Mouse (Mus musculus) mouse trophoblast stem cell (cell line): ENCODE results near the gene Catsperz.

Experiments used
- in situ Hi-C, 2 experiments: fragments of 300-500 bp; cut with MseI, MboI; formaldehyde crosslinking; loops; 2 replicates in 1 of 2; 3 replicates in 1 of 2; pipeline ENCODE4 v1.15.1; 2025

The Catsperz gene

DNA sequence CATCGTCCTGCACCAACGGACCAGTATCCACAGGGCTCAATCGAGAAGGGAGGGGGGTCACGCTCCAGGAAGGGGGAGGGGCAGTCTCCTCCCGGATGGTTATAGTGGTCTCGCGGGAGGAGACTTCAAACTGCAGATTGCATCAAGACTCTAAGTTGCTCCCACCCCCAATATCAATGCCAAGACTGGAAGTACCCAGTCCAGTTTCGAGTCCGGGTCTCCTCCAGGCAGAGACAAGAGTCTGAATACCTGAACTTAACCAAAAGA, at the start of gene Catsperz:
Gene Catsperz (minus strand): TSS at position 74 of the 267 bp plus-strand sequence.
- in situ Hi-C loops, result no loop called here

DNA sequence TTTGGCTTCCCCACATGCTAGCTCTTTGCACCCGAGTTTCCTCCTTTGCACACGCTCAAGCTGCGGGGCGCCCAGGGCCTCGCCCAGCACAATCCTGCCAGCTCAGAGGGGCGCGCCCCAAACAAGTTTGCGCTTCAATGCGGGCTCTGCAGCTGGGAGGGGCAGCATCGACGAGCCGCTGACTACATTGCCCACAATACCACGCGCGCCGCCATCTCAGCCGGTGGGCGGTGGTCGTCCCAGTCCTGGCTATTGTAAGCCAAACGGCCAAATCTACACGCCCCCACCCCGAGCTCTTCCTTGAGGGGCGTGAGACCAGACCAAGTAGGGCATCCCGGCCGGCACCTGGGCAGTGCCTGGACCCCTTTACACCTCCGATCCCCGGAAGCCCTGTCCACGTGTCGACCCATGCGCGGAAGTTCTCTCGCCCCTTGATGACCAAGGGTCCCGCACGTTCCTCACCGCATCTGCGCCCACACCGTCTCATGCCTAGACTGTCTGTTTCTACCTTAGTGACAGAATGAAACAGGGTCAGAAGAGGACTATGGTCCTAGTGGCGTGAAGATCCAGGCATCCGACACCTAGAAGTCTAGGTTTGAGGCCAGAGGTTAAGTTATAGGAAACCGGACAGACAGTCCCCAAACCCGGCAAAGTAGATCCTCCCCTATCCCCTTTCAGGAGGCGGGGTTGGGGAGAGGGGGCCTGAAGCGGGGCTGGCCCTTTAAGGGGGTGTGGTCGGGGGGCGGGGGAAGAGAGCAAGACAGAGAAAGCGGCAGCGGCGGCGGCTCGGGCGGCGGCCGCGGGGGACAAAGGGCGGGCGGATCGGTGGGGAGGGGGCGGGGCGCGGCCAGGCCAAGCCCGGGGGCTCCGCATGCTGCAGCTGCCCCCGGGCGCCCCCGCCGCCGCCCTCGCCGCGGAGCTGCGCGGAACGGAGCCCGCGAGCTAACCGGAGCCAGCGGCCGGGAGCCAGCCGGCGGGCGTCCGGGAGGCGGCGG, 49.3 kb upstream of the Catsperz start, which contains the start of gene Ppp1r14b:
Gene Ppp1r14b (plus strand): TSS at position 758 of the 995 bp plus-strand sequence.
- in situ Hi-C loops, result no loop called here

DNA sequence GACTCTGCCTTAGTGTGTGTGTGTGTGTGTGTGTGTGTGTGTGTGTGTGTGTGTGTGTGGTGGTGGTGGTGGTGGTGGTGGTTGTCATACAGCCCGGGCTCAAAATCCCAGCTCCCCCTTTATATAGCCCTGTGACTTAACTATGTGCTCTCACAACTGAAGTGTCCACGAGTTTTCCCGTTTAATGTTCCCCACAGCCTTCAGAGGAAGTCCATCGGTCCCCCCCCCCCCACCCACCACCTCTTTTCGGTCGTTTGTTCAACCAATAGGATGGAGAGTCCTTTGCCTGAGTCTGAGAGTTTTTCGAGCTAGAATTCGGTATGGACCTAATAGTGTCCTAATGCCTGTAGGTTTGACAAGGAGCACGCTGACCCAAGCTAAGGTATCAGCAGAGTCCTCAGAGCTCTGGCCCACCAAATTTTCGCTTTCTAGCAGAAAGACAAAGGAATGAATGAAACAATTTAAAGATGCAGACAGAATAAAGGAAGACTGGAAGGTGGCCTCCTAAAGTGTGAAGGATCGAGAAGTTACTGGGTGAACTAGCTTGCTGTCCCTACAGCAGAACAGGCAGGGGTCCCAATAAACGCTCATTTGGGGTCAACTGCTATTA, 48.5 kb upstream of the Catsperz start:
- in situ Hi-C loops, result no loop called here

DNA sequence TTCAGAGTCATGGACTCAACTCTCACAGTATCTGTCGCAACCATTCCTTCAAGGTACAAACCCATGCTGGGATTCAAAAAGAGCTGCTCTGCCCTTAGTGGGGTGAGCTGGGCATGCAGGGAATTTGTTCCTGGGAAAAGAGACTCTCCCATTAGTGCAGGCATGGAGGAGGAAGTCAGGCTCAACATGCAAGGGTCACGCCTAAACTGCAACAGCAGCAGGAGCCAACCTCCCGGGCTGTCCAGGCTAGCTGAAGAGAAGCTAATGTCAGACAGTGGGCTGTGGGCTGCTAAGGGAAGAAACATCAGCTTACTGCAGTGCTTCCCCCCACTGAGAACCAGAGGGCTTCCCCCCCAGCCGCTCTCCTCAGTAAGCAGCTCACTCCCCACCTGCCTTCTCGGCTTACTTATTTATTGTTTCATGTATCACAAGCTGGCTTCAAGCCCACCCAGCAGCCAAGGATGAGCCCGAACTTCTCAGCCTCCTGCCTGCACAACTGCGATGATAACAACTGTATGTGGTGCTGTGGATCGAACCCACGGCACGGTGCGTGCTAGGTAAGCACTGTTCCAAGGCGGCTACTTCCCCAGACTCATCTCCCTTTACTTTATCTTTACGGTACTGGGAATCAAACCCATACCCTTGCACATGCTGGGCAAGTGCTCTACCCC, 47.2 kb upstream of the Catsperz start:
- in situ Hi-C loops, result no loop called here

DNA sequence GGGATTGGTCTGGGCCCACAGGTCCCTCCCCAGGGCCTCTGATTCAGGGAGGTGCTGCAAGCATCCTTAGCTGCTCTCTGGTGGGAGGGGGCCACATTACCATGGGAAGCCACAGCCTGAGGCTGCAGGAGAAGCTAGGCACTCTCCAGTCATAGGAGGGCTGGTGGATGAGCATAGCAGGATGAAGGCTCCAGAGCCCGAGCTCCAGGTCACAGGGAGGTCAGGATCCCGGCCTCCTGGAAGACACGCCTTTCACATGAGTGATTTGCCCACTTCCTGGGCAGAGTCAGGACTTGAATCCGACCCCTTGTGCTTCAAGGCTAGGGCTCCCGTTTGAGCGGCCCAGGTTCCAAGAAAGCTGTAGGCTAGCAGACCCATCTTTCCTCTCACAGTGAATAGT, 46.5 kb upstream of the Catsperz start:
- in situ Hi-C loops, result no loop called here

DNA sequence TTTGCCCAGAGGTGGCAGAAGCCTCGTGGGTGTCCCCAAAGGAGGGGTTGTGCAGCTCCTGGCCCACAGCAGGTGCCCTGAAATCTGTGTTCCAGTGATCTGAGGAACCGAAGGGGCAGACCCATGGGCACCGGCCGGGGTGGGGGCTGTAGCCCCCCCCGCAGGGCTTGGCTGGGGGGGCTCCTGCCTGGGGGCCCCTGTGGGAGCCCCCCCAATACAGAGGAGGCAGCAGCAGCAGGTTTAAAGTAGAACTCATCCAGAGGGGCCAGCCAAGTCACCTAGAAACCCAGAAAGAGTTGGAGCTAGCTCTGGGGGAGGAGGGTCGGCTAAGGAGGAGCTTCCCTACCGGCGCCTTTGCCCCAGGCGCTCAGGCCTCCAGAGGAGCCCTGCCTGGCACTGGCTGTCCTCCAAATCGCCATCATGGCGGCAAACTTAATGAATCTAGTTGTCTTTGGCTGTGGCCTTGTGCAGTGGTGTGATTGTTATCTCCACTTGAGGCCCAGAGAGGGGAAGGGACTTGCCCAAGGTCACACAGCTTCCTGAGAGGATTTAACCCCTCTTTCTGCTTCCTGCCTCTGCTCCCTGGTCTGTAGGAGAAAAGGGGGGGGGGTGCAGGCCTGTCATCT, 45.4 kb upstream of the Catsperz start:
- in situ Hi-C loops, result no loop called here

DNA sequence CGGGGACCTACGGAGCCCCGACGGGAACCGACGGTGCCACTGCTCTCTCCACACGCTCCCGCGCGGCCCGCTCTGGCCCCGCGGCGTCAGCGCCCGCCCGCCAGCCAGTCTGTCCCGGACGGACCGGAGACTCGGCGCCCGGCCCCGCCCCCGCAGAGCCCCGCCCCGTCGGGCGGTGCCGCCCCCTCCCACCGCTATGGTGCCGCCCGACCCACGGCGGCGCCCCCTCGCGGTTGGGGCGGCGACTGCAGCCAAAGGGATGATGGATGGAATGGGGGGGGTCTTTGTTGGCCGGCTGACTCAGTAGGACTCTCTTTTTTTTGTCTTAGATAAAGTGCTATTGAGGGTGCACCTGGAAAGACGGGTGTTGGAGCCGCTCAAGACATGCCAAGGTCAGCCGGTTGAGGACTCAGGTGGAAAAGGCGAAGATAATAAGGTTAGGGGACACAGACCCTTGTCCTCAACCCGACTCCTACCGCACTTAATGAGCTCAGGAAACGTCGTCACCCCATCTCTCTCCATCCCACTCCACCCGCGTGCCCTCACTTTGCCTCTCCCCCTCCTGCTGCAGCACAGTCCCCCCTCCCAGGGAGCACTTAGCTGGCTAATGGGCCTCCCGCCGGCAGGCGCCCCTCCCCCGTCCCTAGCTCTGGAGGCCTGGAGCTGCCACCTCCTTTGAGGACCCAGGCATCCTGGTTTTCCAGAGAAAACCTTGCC, 44.6 kb upstream of the Catsperz start:
- in situ Hi-C loops, result no loop called here

DNA sequence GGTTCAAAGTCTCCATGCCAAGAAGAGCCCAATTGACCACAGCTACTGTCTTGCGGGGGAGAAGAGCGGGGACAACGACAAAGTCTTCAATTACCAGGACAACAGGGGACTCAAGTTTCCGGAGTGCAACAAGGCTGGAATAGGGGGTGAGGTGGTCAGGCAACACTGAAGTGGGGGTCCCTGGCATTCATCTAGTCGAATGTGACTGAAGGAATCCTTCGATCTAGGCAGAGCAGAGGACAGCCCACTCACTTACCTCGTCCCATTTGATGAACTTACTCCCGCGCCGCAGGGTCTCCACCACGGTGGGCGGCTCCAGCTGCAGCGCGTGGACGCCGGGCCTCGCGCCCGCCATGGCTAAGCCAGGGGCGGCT, 44.1 kb upstream of the Catsperz start:
- in situ Hi-C loops, result no loop called here

DNA sequence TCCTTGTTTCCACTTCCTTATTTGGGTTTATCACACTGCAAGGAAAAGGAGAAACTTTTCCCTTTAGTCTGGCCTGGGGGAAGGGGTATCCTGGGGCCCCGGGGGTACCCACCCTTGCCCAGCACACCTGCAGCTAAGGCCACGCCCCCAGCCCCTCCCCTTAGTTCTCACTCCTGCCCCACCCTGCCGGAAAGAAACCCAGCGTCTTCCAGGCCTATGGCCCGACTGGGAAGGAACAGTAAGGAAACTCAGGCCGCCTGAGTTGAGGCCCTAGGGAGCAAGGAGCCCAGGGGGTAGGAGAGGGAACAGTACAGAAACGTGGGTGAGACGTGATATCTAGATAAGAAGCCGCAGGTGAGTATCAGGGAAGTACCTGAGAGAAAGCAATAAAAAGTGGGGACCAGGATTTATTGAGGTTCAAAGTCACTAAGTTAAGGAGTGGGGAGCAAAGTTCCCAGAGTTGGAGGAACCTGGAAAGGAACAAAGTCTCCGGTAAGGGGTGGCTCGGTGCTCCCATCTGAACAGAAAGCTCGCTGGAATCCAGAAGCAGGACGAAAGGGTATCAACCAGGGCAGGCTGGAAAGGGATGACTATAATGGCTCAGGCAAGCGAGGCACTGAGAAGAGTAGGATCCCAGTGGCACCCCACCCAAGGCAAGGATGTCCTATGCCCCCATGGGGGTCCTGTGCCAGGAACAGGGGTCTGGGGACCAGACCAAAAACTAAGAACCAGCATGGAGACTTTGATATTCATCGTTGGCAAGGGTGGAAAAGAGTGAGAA, 43.5 kb upstream of the Catsperz start:
- in situ Hi-C loops, result no loop called here

DNA sequence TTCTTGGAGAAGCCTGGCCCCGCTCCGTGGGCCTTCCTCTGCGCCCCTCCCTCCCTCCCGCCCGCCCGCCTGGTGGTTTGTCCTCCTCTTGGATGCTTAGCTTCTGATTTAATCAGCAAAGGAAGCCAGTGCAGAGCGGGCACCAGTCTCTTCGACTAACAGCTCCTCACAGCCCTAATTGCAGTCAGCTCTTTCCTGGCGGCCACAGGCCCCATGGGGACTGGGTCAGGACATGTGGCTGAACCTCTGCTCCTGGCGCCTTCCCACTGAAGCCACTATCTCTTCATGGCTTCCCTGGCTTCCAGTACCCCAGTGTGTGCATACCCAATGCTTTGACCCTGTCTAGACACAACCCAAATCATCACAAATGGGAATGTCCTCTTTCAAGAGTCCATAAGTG, 31.3 kb upstream of the Catsperz start:
- in situ Hi-C loops, result no loop called here

DNA sequence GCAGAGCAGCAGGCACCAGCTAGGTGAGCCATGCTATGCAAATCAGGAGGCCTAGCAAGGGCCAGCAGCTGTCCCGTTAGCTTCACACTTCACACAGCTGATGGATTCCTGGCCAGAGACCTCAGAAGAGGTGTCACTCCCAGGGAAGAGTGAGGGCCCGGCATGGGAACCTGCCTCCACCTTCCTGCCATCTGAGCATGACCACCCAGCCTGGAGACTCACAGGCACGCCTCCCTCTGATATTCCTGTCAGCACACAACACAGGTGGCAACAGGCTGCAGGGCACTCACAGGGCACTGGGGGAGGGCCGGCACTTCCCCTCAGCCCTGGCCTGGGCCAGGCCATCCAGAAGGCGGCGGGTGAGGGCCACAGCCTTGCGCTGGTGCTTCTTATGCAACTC, 30.2 kb upstream of the Catsperz start:
- in situ Hi-C loops, result no loop called here

DNA sequence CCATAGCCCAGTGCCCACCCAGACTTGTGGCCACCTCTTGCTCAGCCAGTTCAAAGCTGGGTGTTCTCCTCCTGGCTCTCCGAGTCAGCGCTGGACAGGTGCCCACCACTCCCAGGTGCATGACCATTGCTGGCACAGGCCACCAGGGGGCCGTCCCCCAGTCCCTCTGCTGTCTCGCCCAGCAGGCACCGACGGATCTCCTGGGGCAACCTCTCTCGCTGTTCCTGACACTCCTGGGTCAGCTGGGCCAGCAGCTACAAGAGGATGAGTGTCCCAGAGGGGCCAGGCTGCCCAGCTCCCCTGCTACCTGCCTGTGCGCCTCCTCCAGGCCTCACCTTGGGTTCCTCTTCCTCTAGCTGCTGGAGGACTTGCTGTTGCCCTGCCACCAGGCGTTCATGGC, 28.9 kb upstream of the Catsperz start:
- in situ Hi-C loops, result no loop called here

DNA sequence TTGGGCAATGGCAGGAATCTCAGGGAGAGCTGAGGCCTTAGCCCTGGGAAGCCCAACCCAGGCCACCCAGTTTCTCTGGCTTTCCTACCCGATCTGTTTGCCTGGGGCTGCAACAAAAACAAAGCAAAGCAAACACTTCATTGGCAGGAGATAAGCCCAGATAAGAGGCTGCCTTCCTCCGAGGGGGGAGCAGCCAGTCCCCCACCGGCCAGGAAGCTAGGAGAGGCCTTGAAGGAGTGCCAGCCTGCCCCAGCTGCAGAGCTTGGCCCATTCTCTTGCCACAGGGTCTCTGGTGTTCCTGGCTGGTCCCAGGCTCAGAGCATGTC, 27.5 kb upstream of the Catsperz start:
- in situ Hi-C loops, result no loop called here

DNA sequence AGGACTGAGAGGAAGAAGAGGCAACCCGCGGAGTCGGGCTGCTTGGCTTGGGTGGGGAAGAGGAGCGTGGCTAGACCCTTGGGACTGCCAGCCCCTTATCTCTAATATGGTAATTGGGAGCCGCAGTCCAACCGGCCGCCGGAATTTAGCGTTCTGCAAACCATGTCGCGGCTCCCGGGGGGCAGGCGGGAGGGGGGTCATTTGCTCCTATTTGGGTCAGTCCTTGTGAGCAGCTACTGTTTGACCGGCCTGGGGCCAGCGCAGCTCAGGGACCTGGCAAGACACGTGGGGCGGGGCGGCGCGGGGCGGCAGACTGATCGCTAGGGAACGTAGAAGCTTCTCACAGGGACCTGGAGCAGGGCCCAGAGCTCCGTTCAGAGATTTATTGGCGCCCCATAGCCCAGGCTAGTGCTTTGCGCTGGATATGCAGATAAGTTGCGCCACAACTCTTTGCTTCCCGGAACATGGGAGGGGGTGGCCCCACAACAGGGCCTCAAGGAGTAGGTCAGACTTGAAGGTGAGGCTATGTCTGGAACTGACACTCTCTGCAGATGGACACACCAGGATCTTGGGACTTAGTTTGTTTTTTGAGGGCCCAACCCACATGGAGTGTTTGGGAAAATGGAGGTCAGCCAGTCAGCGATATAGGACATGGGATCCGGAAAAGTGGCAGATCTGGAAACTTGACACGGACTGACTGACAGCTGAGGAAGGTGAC, 27.0 kb upstream of the Catsperz start:
- in situ Hi-C loops, result no loop called here

DNA sequence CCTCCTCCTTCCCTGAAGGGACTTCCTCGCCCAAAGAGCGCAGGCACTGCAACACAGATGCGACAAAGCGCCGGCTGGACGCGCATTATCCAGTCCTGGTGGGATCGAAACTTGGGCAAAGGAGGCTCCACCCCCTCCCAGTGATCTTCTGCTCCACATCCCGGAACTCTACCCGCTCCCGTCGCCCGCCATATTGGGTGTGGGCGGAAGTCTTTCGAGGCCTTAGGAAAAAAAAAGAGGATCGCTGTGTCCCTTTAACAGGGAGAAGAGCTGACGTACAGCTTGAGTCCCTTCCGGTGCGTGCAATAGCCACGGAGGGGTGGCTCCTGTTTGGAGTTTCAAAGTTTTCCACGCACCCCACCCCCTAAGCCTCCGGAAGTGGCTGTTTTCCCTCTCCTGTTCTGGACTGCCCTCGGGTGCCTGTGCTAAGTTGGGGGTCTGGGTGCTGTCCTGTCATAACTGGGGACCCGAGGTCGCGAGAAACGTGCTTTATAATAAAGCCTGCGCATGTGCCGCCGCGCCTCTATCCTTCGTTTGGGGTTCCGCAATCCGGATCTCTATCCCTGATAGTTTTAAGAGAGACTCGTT, 26.3 kb upstream of the Catsperz start:
- in situ Hi-C loops, result no loop called here

DNA sequence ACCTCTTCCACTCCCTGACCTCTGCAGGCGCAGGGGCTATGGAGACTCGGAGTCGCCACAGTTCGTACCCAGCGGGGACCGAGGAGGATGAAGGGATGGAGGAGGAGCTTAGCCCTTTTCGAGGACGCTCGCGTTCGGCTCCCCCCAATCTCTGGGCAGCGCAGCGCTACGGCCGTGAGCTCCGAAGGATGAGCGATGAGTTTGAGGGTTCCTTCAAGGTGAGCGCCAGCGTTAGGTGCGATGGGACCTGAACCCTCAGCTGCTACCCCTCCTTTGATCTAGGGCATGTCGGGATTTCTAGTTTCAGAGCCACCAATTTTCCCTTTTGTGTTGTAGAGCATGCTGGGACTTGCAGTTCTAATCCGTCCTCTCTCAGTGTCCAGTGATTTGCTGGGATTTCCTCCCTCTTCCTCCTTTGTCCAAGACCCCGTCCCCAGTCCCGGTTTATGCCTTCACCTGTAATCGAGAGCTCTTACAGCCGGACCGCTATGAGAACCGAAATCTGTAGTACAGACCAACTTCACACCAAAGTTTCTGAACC, 25.5 kb upstream of the Catsperz start:
- in situ Hi-C loops, result no loop called here

DNA sequence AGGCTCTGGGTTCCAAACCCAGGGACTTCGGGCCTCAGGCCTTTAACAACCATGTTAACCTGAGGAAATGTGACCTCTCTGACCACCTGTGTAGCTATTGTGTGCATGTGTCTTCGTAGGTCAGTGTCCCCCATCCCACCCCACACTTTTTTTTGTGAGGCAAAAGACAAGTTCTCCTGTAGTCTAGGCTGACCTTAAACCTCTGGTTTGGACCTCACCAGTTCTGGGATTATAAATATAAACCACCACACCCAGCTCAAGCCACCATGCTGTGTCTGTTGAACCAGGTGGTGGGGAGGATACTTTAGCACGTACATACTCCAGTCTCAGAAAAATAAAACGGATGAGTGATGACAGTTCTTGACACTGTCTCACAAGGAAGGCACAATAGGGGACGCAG, 24.8 kb upstream of the Catsperz start:
- in situ Hi-C loops, result no loop called here

DNA sequence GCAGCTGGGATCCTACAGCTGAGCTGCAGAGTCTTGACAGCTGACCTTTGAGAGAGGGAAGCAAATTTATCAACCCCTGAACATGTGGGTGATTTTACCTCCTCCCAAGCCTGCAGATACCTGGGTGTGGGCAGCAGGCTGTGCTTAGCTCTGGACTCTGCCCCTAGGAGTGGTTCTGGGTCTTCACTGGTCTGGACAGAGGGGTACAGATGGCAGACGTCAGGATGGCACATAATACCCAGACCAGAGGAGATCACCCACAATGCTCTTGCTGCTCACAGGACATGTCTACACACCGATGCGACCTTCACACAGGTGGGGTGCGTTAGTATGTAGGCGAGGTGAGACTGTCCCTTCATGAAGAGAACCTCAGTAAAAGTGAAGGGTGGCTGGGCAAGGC, 24.4 kb upstream of the Catsperz start:
- in situ Hi-C loops, result no loop called here

DNA sequence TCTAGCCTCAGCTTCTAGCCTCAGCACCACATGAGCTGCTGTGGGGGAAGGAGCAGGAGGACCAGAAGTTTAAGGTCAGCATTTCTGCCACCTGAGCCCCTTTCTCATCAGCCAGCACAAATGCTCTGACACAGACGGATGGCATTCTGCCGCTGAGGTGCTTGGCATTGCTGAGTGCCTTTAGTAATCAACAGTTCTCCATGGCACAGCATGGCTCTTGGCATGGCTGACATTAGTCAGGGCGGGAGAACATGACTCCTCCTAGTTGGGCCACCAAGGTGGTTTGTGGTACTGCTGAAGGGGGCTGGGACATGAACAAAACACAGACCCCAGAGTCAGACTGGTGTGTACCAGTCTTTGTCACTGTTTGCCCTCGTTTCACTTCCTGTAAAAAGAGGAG, 23.0 kb upstream of the Catsperz start:
- in situ Hi-C loops, result no loop called here

DNA sequence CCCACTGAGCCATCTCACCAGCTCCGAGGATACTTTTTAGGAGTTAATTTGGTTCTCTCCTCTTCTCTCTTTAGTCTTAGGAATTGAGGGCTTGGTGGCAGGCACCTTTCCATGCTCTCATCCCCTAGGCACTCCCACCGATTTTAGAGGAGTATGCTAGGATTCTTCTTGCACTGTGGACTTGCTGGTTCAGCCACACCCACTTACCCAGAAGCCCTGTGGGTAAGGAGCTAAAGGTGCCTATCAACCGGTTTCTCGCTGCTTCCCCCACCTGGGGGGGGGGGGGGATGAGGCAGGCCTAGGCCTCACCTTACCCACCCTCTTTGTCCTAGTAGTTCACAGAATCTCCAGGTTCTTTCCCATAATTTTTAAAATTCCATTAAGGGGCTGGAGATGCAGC, 22.6 kb upstream of the Catsperz start:
- in situ Hi-C loops, result no loop called here
